Mouse (Mus musculus) granulocyte monocyte progenitor cell, adult 5-6 weeks (primary cell): Measurements from ENCODE around the gene Ppp1r14d. TPM values are rescaled to one million over a fixed set of nuclear protein-coding genes. Genes with fewer than 3 reads are reported as not detected.

Experiments used
- ATAC-seq: replicated peaks from 2 replicates; pipeline ENCODE4 v1.8.0; 2016; ENCODE audit warnings: mild to moderate bottlenecking, moderate TSS enrichment, inconsistent platforms; ENCODE audit not compliant: poor library complexity, severe bottlenecking
- total RNA-seq, 2 experiments: library from RNA; stranded (forward) in 1 of 2; stranded (reverse) in 1 of 2; fragments of 200-712, 200-1000 nt in 1 of 2; fragments of >200 nt in 1 of 2; fragmentation: Nextera tagmentation in 1 of 2; gene quantifications; 2 replicates each; pipeline ENCODE4 v1.2.3; 2014 to 2017

The Ppp1r14d gene
- total RNA-seq, 2 experiments from 2014 or later, result not detected

- ATAC-seq, result no peak
Measured at GRCm38 (mm10) chr2:119174866-119175265, 54.8 kb downstream of the Ppp1r14d start.

GRCm38 (mm10) chr2:119173991-119174651 lies 55.6 kb downstream of the Ppp1r14d start, which contains the start of gene Gm14137:
Gene Gm14137, plus strand, starts transcription at chr2:119174509.
- ATAC-seq, result no peak

- peak; percentile 44 for ATAC-seq
Measured at GRCm38 (mm10) chr2:119172862-119173576, 56.7 kb downstream of the Ppp1r14d start.

GRCm38 (mm10) chr2:119172446-119172845 lies 57.3 kb downstream of the Ppp1r14d start:
- ATAC-seq, result no peak

- ATAC-seq, result no peak
Measured at GRCm38 (mm10) chr2:119171574-119171973, 58.1 kb downstream of the Ppp1r14d start.

- ATAC-seq, result no peak
Measured at GRCm38 (mm10) chr2:119170282-119170681, 59.4 kb downstream of the Ppp1r14d start.

Other genes starting within 250 kb of the Ppp1r14d start
- 11.5 and 18.3 TPM in 2 replicates for gene Ccdc32, start 200.5 kb downstream of the Ppp1r14d start, total RNA-seq (2014; fragmentation: Nextera tagmentation)
- 14.4 and 15.7 TPM in 2 replicates for gene Ccdc32, start 200.5 kb downstream of the Ppp1r14d start, total RNA-seq (2017)
- gene Rpusd2, start 195.1 kb downstream of the Ppp1r14d start, total RNA-seq (2014; fragmentation: Nextera tagmentation), result 15.8 and 16.0 TPM in 2 replicates
- gene Rpusd2, start 195.1 kb downstream of the Ppp1r14d start, total RNA-seq (2017), result 15.0 and 15.8 TPM in 2 replicates
- 42.2 and 46.8 TPM in 2 replicates for gene Knl1, start 182.8 kb downstream of the Ppp1r14d start, total RNA-seq (2014; fragmentation: Nextera tagmentation)
- 71.1 and 76.1 TPM in 2 replicates for gene Knl1, start 182.8 kb downstream of the Ppp1r14d start, total RNA-seq (2017)
- gene Rad51, start 117.1 kb downstream of the Ppp1r14d start, total RNA-seq (2014; fragmentation: Nextera tagmentation), result 50.7 and 71.9 TPM in 2 replicates
- 32.2 and 36.3 TPM in 2 replicates for gene Rad51, start 117.1 kb downstream of the Ppp1r14d start, total RNA-seq (2017)
- 25.4 and 27.2 TPM in 2 replicates for gene Rmdn3, start 72.9 kb downstream of the Ppp1r14d start, total RNA-seq (2014; fragmentation: Nextera tagmentation)
- gene Rmdn3, start 72.9 kb downstream of the Ppp1r14d start, total RNA-seq (2017), result 31.6 and 34.3 TPM in 2 replicates
- gene Gchfr, start 62.1 kb downstream of the Ppp1r14d start, total RNA-seq (2014; fragmentation: Nextera tagmentation), result 1.3 TPM in 1 of 2 replicates, not detected in the other
- 1.2 TPM in 1 of 2 replicates, not detected in the other for gene Gchfr, start 62.1 kb downstream of the Ppp1r14d start, total RNA-seq (2017)
- not detected in 2 replicates for gene Gm14137, start 55.4 kb downstream of the Ppp1r14d start, total RNA-seq (2014; fragmentation: Nextera tagmentation)
- gene Gm14137, start 55.4 kb downstream of the Ppp1r14d start, total RNA-seq (2017), result not detected in 2 replicates
- gene Zfyve19, start 21.3 kb downstream of the Ppp1r14d start, total RNA-seq (2014; fragmentation: Nextera tagmentation), result 49.0 and 76.4 TPM in 2 replicates
- gene Zfyve19, start 21.3 kb downstream of the Ppp1r14d start, total RNA-seq (2017), result 66.1 and 83.0 TPM in 2 replicates
- 18.6 and 22.0 TPM in 2 replicates for gene Dnajc17, start 21.1 kb downstream of the Ppp1r14d start, total RNA-seq (2014; fragmentation: Nextera tagmentation)
- gene Dnajc17, start 21.1 kb downstream of the Ppp1r14d start, total RNA-seq (2017), result 57.1 and 60.6 TPM in 2 replicates
- gene Spint1, start 7.5 kb upstream of the Ppp1r14d start, total RNA-seq (2014; fragmentation: Nextera tagmentation), result not detected in 2 replicates
- 0.15 TPM in 1 of 2 replicates, not detected in the other for gene Spint1, start 7.5 kb upstream of the Ppp1r14d start, total RNA-seq (2017)
- gene Rhov, start 41.4 kb upstream of the Ppp1r14d start, total RNA-seq (2014; fragmentation: Nextera tagmentation), result not detected in 2 replicates
- gene Rhov, start 41.4 kb upstream of the Ppp1r14d start, total RNA-seq (2017), result 0.26 and 0.65 TPM in 2 replicates
- gene Vps18, start 58.8 kb upstream of the Ppp1r14d start, total RNA-seq (2014; fragmentation: Nextera tagmentation), result 11.3 and 14.8 TPM in 2 replicates
- gene Vps18, start 58.8 kb upstream of the Ppp1r14d start, total RNA-seq (2017), result 17.2 and 21.1 TPM in 2 replicates
- gene Dll4, start 95.9 kb upstream of the Ppp1r14d start, total RNA-seq (2014; fragmentation: Nextera tagmentation), result not detected in 2 replicates
- gene Dll4, start 95.9 kb upstream of the Ppp1r14d start, total RNA-seq (2017), result not detected in 2 replicates
- not detected in 2 replicates for gene Chac1, start 121.3 kb upstream of the Ppp1r14d start, total RNA-seq (2014; fragmentation: Nextera tagmentation)
- gene Chac1, start 121.3 kb upstream of the Ppp1r14d start, total RNA-seq (2017), result not detected in 2 replicates
- 22.7 and 25.1 TPM in 2 replicates for gene Ino80, start 247.8 kb upstream of the Ppp1r14d start, total RNA-seq (2014; fragmentation: Nextera tagmentation)
- gene Ino80, start 247.8 kb upstream of the Ppp1r14d start, total RNA-seq (2017), result 25.3 and 28.0 TPM in 2 replicates